Mouse (Mus musculus) lung, postnatal 4 days (tissue): Measurements from ENCODE around the gene Prkar1b.

Source experiments
- DNase-seq, 2 experiments: peaks; one replicate each; pipeline ENCODE4 v3.0.0; 2021

Gene Prkar1b

GRCm38 (mm10) chr5:138996322-138997073 is 153.3 kb downstream of the Prkar1b start:
- peak; percentile 34 to 61 for DNase-seq

- peak; percentile 84 to 92 for DNase-seq
Observed at GRCm38 (mm10) chr5:138995721-138996311, 154.0 kb downstream of the Prkar1b start.

- DNase-seq, result peak; percentile 81 to 88
Observed at GRCm38 (mm10) chr5:138994786-138995720, 154.7 kb downstream of the Prkar1b start.

GRCm38 (mm10) chr5:138994108-138994785 is 155.6 kb downstream of the Prkar1b start:
- DNase-seq, result peak; percentile 36 to 66

- no peak for DNase-seq
Observed at GRCm38 (mm10) chr5:138993371-138994107, 156.3 kb downstream of the Prkar1b start.

- DNase-seq, result peak; percentile 37 to 45
Observed at GRCm38 (mm10) chr5:138992611-138993370, 157.0 kb downstream of the Prkar1b start.

- DNase-seq, result no peak
Observed at GRCm38 (mm10) chr5:138991734-138992133, 158.1 kb downstream of the Prkar1b start.

- peak; percentile 77 to 89 for DNase-seq
Observed at GRCm38 (mm10) chr5:138990659-138991380, 159.0 kb downstream of the Prkar1b start.

- DNase-seq, result no peak
Observed at GRCm38 (mm10) chr5:138989567-138989966, 160.2 kb downstream of the Prkar1b start.

GRCm38 (mm10) chr5:138988764-138989163 is 161.0 kb downstream of the Prkar1b start:
- DNase-seq, result peak; percentile 81 to 90

GRCm38 (mm10) chr5:138987994-138988393 is 161.8 kb downstream of the Prkar1b start:
- DNase-seq, result peak; percentile 35 to 72

GRCm38 (mm10) chr5:138981921-138982320 is 167.9 kb downstream of the Prkar1b start:
- no peak for DNase-seq

- DNase-seq, result peak in 1 of 2 experiments; percentile 39
Observed at GRCm38 (mm10) chr5:138980608-138981007, 169.2 kb downstream of the Prkar1b start.

- peak; percentile 23 to 64 for DNase-seq
Observed at GRCm38 (mm10) chr5:138979840-138980239, 170.0 kb downstream of the Prkar1b start.

GRCm38 (mm10) chr5:138977759-138978158 is 172.0 kb downstream of the Prkar1b start:
- peak; percentile 31 to 76 for DNase-seq

GRCm38 (mm10) chr5:138974911-138975485 is 174.8 kb downstream of the Prkar1b start:
- no peak for DNase-seq

GRCm38 (mm10) chr5:138973480-138973879 is 176.3 kb downstream of the Prkar1b start:
- no peak for DNase-seq

GRCm38 (mm10) chr5:138971405-138971804 is 178.4 kb downstream of the Prkar1b start:
- DNase-seq, result no peak

GRCm38 (mm10) chr5:138970056-138970490 is 179.7 kb downstream of the Prkar1b start:
- DNase-seq, result peak; percentile 70 to 92
